Mouse (Mus musculus): ENCODE data around the gene Hyal3. TPM values are rescaled to one million over a fixed set of nuclear protein-coding genes. Genes with fewer than 3 reads are reported as not detected.

The Hyal3 gene
- polyA plus RNA-seq, 1 experiment: 0.74 TPM

GRCm38 (mm10) chr9:107612191-107612944, 31.8 kb downstream of the Hyal3 start:
- DNase-seq (ENCODE audit: extremely low spot score in 1 of 2, low spot score in 1 of 2): peak; percentile 93 to 99

GRCm38 (mm10) chr9:107612945-107613569, 32.4 kb downstream of the Hyal3 start:
- DNase-seq (ENCODE audit: extremely low spot score in 1 of 2, low spot score in 1 of 2): no peak

- DNase-seq (ENCODE audit: extremely low spot score in 1 of 2, low spot score in 1 of 2): no peak
These were observed 34.4 kb downstream of the Hyal3 start for GRCm38 (mm10) chr9:107615035-107615434.

GRCm38 (mm10) chr9:107617461-107617860, 36.8 kb downstream of the Hyal3 start:
- DNase-seq (ENCODE audit: extremely low spot score in 1 of 2, low spot score in 1 of 2): no peak

GRCm38 (mm10) chr9:107618098-107618497, 37.5 kb downstream of the Hyal3 start:
- DNase-seq (ENCODE audit: extremely low spot score in 1 of 2, low spot score in 1 of 2): no peak

- DNase-seq (ENCODE audit: extremely low spot score in 1 of 2, low spot score in 1 of 2): no peak
These were observed 38.3 kb downstream of the Hyal3 start for GRCm38 (mm10) chr9:107618778-107619545.

GRCm38 (mm10) chr9:107619546-107619879, 38.9 kb downstream of the Hyal3 start:
- DNase-seq (ENCODE audit: extremely low spot score in 1 of 2, low spot score in 1 of 2): no peak

GRCm38 (mm10) chr9:107620954-107621353, 40.3 kb downstream of the Hyal3 start:
- DNase-seq (ENCODE audit: extremely low spot score in 1 of 2, low spot score in 1 of 2): no peak

- no peak for DNase-seq (ENCODE audit: extremely low spot score in 1 of 2, low spot score in 1 of 2)
These were observed 43.9 kb downstream of the Hyal3 start for GRCm38 (mm10) chr9:107624539-107624938.

GRCm38 (mm10) chr9:107624951-107625350, 44.3 kb downstream of the Hyal3 start:
- no peak for DNase-seq (ENCODE audit: extremely low spot score in 1 of 2, low spot score in 1 of 2)

- no peak for DNase-seq (ENCODE audit: extremely low spot score in 1 of 2, low spot score in 1 of 2)
These were observed 44.9 kb downstream of the Hyal3 start for GRCm38 (mm10) chr9:107625351-107626128.

- DNase-seq (ENCODE audit: extremely low spot score in 1 of 2, low spot score in 1 of 2): no peak
These were observed 45.7 kb downstream of the Hyal3 start for GRCm38 (mm10) chr9:107626158-107626843.

GRCm38 (mm10) chr9:107626844-107627277, 46.2 kb downstream of the Hyal3 start:
- DNase-seq (ENCODE audit: extremely low spot score in 1 of 2, low spot score in 1 of 2): peak in 1 of 2 experiments; percentile 84

- no peak for DNase-seq (ENCODE audit: extremely low spot score in 1 of 2, low spot score in 1 of 2)
These were observed 47.0 kb downstream of the Hyal3 start for GRCm38 (mm10) chr9:107627387-107628255.

- DNase-seq (ENCODE audit: extremely low spot score in 1 of 2, low spot score in 1 of 2): no peak
These were observed 48.2 kb downstream of the Hyal3 start for GRCm38 (mm10) chr9:107628721-107629410.

- DNase-seq (ENCODE audit: extremely low spot score in 1 of 2, low spot score in 1 of 2): no peak
These were observed 48.8 kb downstream of the Hyal3 start for GRCm38 (mm10) chr9:107629411-107629730.

- DNase-seq (ENCODE audit: extremely low spot score in 1 of 2, low spot score in 1 of 2): no peak
These were observed 49.3 kb downstream of the Hyal3 start for GRCm38 (mm10) chr9:107629901-107630425.

GRCm38 (mm10) chr9:107630576-107630975, 50.0 kb downstream of the Hyal3 start:
- peak in 1 of 2 experiments; percentile 59 for DNase-seq (ENCODE audit: extremely low spot score in 1 of 2, low spot score in 1 of 2)

Measured in frontal cortex, adult 2 months (tissue).